Mouse (Mus musculus): ENCODE data around the gene Trabd2b. TPM values are rescaled to one million over a fixed set of nuclear protein-coding genes. Genes with fewer than 3 reads are reported as not detected.

Gene Trabd2b
- polyA plus RNA-seq, 1 experiment = 0.08 TPM

- Histone ChIP-seq H3K4me3 (ENCODE audit: insufficient read depth, low read length) (no peak overlapping the region), H3K4me1 (ENCODE audit: control insufficient read depth, insufficient read depth, low read length) (no peaks in the 10 kb centered on the region), H3K27ac (ENCODE audit: insufficient read depth, low read depth, low read length) (no peak overlapping the region)
- TF ChIP-seq CTCF (IDR thresholded peaks at IDR 0.05; ENCODE audit: low read depth, low read length) (no peak), POLR2A (IDR thresholded peaks at IDR 0.05; ENCODE audit: borderline replicate concordance, low read depth, low read length) (no peak)
Measured at GRCm38 (mm10) chr4:114545481-114546200, 139.1 kb downstream of the Trabd2b start.

GRCm38 (mm10) chr4:114547658-114548448 lies 141.3 kb downstream of the Trabd2b start:
- no peak overlapping the region for H3K4me3 ChIP-seq (ENCODE audit: insufficient read depth, low read length)

GRCm38 (mm10) chr4:114549487-114549886 lies 143.0 kb downstream of the Trabd2b start:
- no peak overlapping the region for H3K4me3 ChIP-seq (ENCODE audit: insufficient read depth, low read length)
- H3K27ac ChIP-seq (ENCODE audit: insufficient read depth, low read depth, low read length) = no peak overlapping the region
- no peaks in the 10 kb centered on the region for H3K4me1 ChIP-seq (ENCODE audit: control insufficient read depth, insufficient read depth, low read length)
- TF ChIP-seq POLR2A (IDR thresholded peaks at IDR 0.05; ENCODE audit: borderline replicate concordance, low read depth, low read length) (no peak), CTCF (IDR thresholded peaks at IDR 0.05; ENCODE audit: low read depth, low read length) (no peak)

More at GRCm38 (mm10) chr4:114547658-114548448, 141.3 kb downstream of the Trabd2b start:
- H3K4me1 ChIP-seq (ENCODE audit: control insufficient read depth, insufficient read depth, low read length) = no peaks in the 10 kb centered on the region
- TF ChIP-seq POLR2A (IDR thresholded peaks at IDR 0.05; ENCODE audit: borderline replicate concordance, low read depth, low read length) (no peak), CTCF (IDR thresholded peaks at IDR 0.05; ENCODE audit: low read depth, low read length) (no peak)
- H3K27ac ChIP-seq (ENCODE audit: insufficient read depth, low read depth, low read length) = no peak overlapping the region

- no peak overlapping the region for H3K27ac ChIP-seq (ENCODE audit: insufficient read depth, low read depth, low read length)
- no peak for TF ChIP-seq CTCF (IDR thresholded peaks at IDR 0.05; ENCODE audit: low read depth, low read length)
- TF ChIP-seq POLR2A (IDR thresholded peaks at IDR 0.05; ENCODE audit: borderline replicate concordance, low read depth, low read length) = no peak
- no peak overlapping the region for H3K4me3 ChIP-seq (ENCODE audit: insufficient read depth, low read length)
- no peaks in the 10 kb centered on the region for H3K4me1 ChIP-seq (ENCODE audit: control insufficient read depth, insufficient read depth, low read length)
Measured at GRCm38 (mm10) chr4:114550471-114551156, 144.1 kb downstream of the Trabd2b start.

- Histone ChIP-seq H3K4me3 (ENCODE audit: insufficient read depth, low read length) (no peak overlapping the region), H3K4me1 (ENCODE audit: control insufficient read depth, insufficient read depth, low read length) (no peaks in the 10 kb centered on the region), H3K27ac (ENCODE audit: insufficient read depth, low read depth, low read length) (no peak overlapping the region)
- TF ChIP-seq CTCF (IDR thresholded peaks at IDR 0.05; ENCODE audit: low read depth, low read length) (no peak), POLR2A (IDR thresholded peaks at IDR 0.05; ENCODE audit: borderline replicate concordance, low read depth, low read length) (no peak)
Measured at GRCm38 (mm10) chr4:114556880-114557279, 150.4 kb downstream of the Trabd2b start.

GRCm38 (mm10) chr4:114557731-114558130 lies 151.2 kb downstream of the Trabd2b start:
- Histone ChIP-seq H3K4me1 (ENCODE audit: control insufficient read depth, insufficient read depth, low read length) (no peaks in the 10 kb centered on the region), H3K27ac (ENCODE audit: insufficient read depth, low read depth, low read length) (no peak overlapping the region), H3K4me3 (ENCODE audit: insufficient read depth, low read length) (no peak overlapping the region)
- TF ChIP-seq POLR2A (IDR thresholded peaks at IDR 0.05; ENCODE audit: borderline replicate concordance, low read depth, low read length) = no peak

- H3K4me1 ChIP-seq (ENCODE audit: control insufficient read depth, insufficient read depth, low read length) = no peaks in the 10 kb centered on the region
- H3K4me3 ChIP-seq (ENCODE audit: insufficient read depth, low read length) = no peak overlapping the region
- no peak overlapping the region for H3K27ac ChIP-seq (ENCODE audit: insufficient read depth, low read depth, low read length)
- TF ChIP-seq POLR2A (IDR thresholded peaks at IDR 0.05; ENCODE audit: borderline replicate concordance, low read depth, low read length) (no peak), CTCF (IDR thresholded peaks at IDR 0.05; ENCODE audit: low read depth, low read length) (no peak)
Measured at GRCm38 (mm10) chr4:114558487-114558886, 152.0 kb downstream of the Trabd2b start.

- Histone ChIP-seq H3K4me1 (ENCODE audit: control insufficient read depth, insufficient read depth, low read length) (no peaks in the 10 kb centered on the region), H3K4me3 (ENCODE audit: insufficient read depth, low read length) (no peak overlapping the region), H3K27ac (ENCODE audit: insufficient read depth, low read depth, low read length) (no peak overlapping the region)
- no peak for TF ChIP-seq POLR2A (IDR thresholded peaks at IDR 0.05; ENCODE audit: borderline replicate concordance, low read depth, low read length)
- TF ChIP-seq CTCF (IDR thresholded peaks at IDR 0.05; ENCODE audit: low read depth, low read length) = no peak
Measured at GRCm38 (mm10) chr4:114560638-114561216, 154.2 kb downstream of the Trabd2b start.

GRCm38 (mm10) chr4:114564131-114564695 lies 157.7 kb downstream of the Trabd2b start:
- H3K4me1 ChIP-seq (ENCODE audit: control insufficient read depth, insufficient read depth, low read length) = no peaks in the 10 kb centered on the region
- no peak for TF ChIP-seq CTCF (IDR thresholded peaks at IDR 0.05; ENCODE audit: low read depth, low read length)
- no peak for TF ChIP-seq POLR2A (IDR thresholded peaks at IDR 0.05; ENCODE audit: borderline replicate concordance, low read depth, low read length)
- H3K27ac ChIP-seq (ENCODE audit: insufficient read depth, low read depth, low read length) = no peak overlapping the region
- H3K4me3 ChIP-seq (ENCODE audit: insufficient read depth, low read length) = no peak overlapping the region
